Mouse (Mus musculus) hindbrain, embryonic 13.5 days (tissue): ENCODE results near the gene Haus7. TPM values are rescaled to one million over a fixed set of nuclear protein-coding genes. Genes with fewer than 3 reads are reported as not detected.

Experiments
- ATAC-seq: fragments of 200-750 bp; cut with Nextera tagmentation; 2 replicates; pipeline ENCODE4 v1.8.0; 2017; ENCODE audit warnings: moderate TSS enrichment; ENCODE audit not compliant: low FRiP score
- H3K27ac ChIP-seq: fragments of 300-500 bp; sonication (generic); 2 replicates; pipeline ENCODE4 v1.5.1; 2015; ENCODE audit warnings: inconsistent platforms, mild to moderate bottlenecking, moderate library complexity
- H3K27me3 ChIP-seq: fragments of 300-500 bp; sonication (generic); 2 replicates; pipeline ENCODE4 v1.6.1; 2015; ENCODE audit warnings: mild to moderate bottlenecking, inconsistent platforms
- H3K36me3 ChIP-seq: fragments of 300-500 bp; sonication (generic); 2 replicates; pipeline ENCODE4 v1.6.1; 2015; ENCODE audit warnings: mild to moderate bottlenecking, inconsistent platforms
- H3K4me1 ChIP-seq: fragments of 300-500 bp; sonication (generic); replicated peaks from 2 replicates; pipeline ENCODE4 v1.6.1; 2015; ENCODE audit warnings: inconsistent platforms
- H3K4me2 ChIP-seq: fragments of 300-500 bp; sonication (generic); 2 replicates; pipeline ENCODE4 v1.6.1; 2015; ENCODE audit warnings: inconsistent platforms, mild to moderate bottlenecking, moderate library complexity
- H3K4me3 ChIP-seq: fragments of 300-500 bp; sonication (generic); 2 replicates; pipeline ENCODE4 v1.5.1; 2015; ENCODE audit warnings: mild to moderate bottlenecking, inconsistent platforms
- H3K9ac ChIP-seq: fragments of 300-500 bp; sonication (generic); 2 replicates; pipeline ENCODE4 v1.6.1; 2015; ENCODE audit warnings: mild to moderate bottlenecking, inconsistent platforms
- H3K9me3 ChIP-seq: fragments of 300-500 bp; sonication (generic); 2 replicates; pipeline ENCODE4 v1.6.1; 2016; ENCODE audit warnings: inconsistent platforms
- WGBS: fragments of 180-500 bp; shearing (Covaris S2); methylation state at CpG from one replicate; pipeline ENCODE4 v1.1.7; 2015; 5-methylcytosine and 5-hydroxymethylcytosine counted together
- polyA plus RNA-seq: library from polyadenylated mRNA; unstranded; fragments of >200 nt; fragmentation: Nextera tagmentation; extraction: Ambion mirVana; gene quantifications from 2 replicates; pipeline ENCODE4 v1.2.1, GENCODE M21; 2015

The Haus7 gene
- polyA plus RNA-seq, 1 experiment from 2014 or later = 73.0 TPM

- 0 out of 2 replicates have a peak, but pooled peaks cover 3% of the 10 kb centered on the region for H3K27me3 ChIP-seq
- H3K4me3 ChIP-seq = no peak overlapping the region
- no peaks in the 10 kb centered on the region for H3K36me3 ChIP-seq
- no peak overlapping the region for H3K27ac ChIP-seq
- no peaks in the 10 kb centered on the region for H3K4me1 ChIP-seq
- WGBS = 76% methylated on average over 2 of the region's 2 CpGs
- no peaks in the 10 kb centered on the region for H3K9me3 ChIP-seq
- ATAC-seq = no peak
- no peak overlapping the region for H3K9ac ChIP-seq
- no peak overlapping the region for H3K4me2 ChIP-seq
Observed at GRCm38 (mm10) chrX:73480334-73480733, 21.5 kb upstream of the Haus7 start.

DNA sequence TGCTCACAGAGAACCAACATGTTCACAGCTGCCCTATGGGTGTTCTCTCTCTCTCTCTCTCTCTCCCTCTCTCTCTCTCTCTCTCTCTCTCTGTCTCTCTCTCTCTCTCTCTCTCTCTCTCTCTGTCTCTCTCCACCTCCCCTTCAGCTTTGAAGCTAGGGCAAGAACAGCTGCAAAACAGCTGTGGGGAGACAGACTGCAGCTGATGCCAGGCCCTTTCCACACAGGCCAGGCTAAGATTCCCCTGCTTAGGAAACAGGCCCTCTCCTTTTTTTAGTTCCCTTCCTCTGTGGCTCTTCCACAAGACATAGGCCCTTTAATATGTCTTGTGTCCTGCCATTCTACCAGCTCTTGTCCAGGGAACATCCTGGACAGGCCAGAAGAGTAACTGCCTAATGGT is 20.8 kb upstream of the Haus7 start:
- Histone ChIP-seq H3K4me3 (no peak overlapping the region), H3K4me1 (0 out of 2 replicates have a peak, but pooled peaks cover 1% of the 10 kb centered on the region), H3K36me3 (no peaks in the 10 kb centered on the region), H3K9me3 (no peaks in the 10 kb centered on the region), H3K27ac (no peak overlapping the region), H3K27me3 (0 out of 2 replicates have a peak, but pooled peaks cover 3% of the 10 kb centered on the region), H3K4me2 (no peak overlapping the region), H3K9ac (no peak overlapping the region)
- no peak for ATAC-seq

GRCm38 (mm10) chrX:73477500-73477899 is 18.7 kb upstream of the Haus7 start:
- Histone ChIP-seq H3K27me3 (no peaks in the 10 kb centered on the region), H3K4me2 (no peak overlapping the region), H3K27ac (no peak overlapping the region), H3K36me3 (no peaks in the 10 kb centered on the region), H3K4me1 (0 out of 2 replicates have a peak, but pooled peaks cover 3% of the 10 kb centered on the region), H3K9ac (no peak overlapping the region), H3K4me3 (no peak overlapping the region), H3K9me3 (no peaks in the 10 kb centered on the region)
- WGBS = 92% methylated on average over 2 of the region's 2 CpGs
- ATAC-seq = no peak

- Histone ChIP-seq H3K9me3 (no peaks in the 10 kb centered on the region), H3K36me3 (no peaks in the 10 kb centered on the region), H3K4me2 (no peak overlapping the region), H3K4me1 (0 out of 2 replicates have a peak, but pooled peaks cover 3% of the 10 kb centered on the region), H3K27ac (no peak overlapping the region), H3K9ac (no peak overlapping the region), H3K4me3 (no peak overlapping the region), H3K27me3 (no peaks in the 10 kb centered on the region)
- WGBS = 85% methylated on average over 2 of the region's 2 CpGs
- ATAC-seq = no peak
Observed at GRCm38 (mm10) chrX:73476621-73477020, 17.8 kb upstream of the Haus7 start.

GRCm38 (mm10) chrX:73475658-73476256 is 16.9 kb upstream of the Haus7 start:
- no peak overlapping the region for H3K27ac ChIP-seq
- 94% methylated on average over 1 of the region's 1 CpGs for WGBS
- no peak overlapping the region for H3K4me2 ChIP-seq
- H3K36me3 ChIP-seq = no peaks in the 10 kb centered on the region
- no peak overlapping the region for H3K9ac ChIP-seq
- no peaks in the 10 kb centered on the region for H3K27me3 ChIP-seq
- 0 out of 2 replicates have a peak, but pooled peaks cover 3% of the 10 kb centered on the region for H3K4me1 ChIP-seq
- no peaks in the 10 kb centered on the region for H3K9me3 ChIP-seq
- ATAC-seq = no peak
- no peak overlapping the region for H3K4me3 ChIP-seq

DNA sequence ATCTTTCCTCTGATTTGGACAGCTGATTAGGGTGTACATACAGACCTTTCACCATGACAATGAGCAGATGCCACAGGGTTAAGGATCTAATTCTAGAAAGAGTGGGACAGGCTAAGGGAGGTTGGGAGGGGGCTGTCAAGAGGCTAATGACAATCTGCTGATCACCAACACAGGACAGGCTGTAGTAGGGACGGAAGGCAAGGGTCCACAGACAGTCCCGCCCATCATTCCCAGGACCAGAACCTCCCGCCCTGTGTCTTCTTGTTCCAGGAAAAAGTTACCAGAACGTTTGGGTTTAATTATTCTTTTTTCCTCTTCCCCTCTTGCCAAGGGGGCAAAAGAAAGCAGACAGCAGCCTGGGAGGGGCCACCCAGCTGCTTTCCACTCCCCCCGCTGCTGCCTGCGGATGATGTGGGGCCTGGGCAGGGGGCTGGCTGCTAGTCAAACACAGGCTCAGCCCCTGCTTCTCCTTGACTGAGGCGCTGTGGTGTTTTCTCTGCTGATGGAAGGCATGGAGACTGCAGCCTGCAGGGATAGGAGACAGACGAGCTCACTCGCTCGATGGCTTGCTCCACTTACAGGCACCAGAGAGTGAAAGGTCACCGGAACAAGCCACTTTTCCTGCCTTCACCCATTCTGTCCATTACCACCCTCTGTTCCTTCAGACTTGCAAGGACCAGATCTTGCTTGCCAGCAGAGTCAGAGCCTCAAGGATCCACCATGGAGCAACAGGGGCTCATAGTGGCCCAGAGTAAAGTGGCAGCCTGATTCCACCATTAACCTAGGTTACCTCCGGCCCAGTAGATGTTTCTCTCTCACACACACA is 15.7 kb upstream of the Haus7 start:
- ATAC-seq = no peak
- H3K4me1 ChIP-seq = 0 out of 2 replicates have a peak, but pooled peaks cover 3% of the 10 kb centered on the region
- H3K4me2 ChIP-seq = no peak overlapping the region
- no peak overlapping the region for H3K27ac ChIP-seq
- H3K27me3 ChIP-seq = no peaks in the 10 kb centered on the region
- H3K9me3 ChIP-seq = no peaks in the 10 kb centered on the region
- 63% methylated on average over 12 of the region's 12 CpGs for WGBS
- H3K36me3 ChIP-seq = no peaks in the 10 kb centered on the region
- no peak overlapping the region for H3K4me3 ChIP-seq
- no peak overlapping the region for H3K9ac ChIP-seq

GRCm38 (mm10) chrX:73471764-73472163 is 12.9 kb upstream of the Haus7 start:
- H3K27ac ChIP-seq = no peak overlapping the region
- H3K4me2 ChIP-seq = no peak overlapping the region
- H3K9me3 ChIP-seq = no peaks in the 10 kb centered on the region
- no peak overlapping the region for H3K4me3 ChIP-seq
- H3K27me3 ChIP-seq = no peaks in the 10 kb centered on the region
- no peak for ATAC-seq
- 0 out of 2 replicates have a peak, but pooled peaks cover 3% of the 10 kb centered on the region for H3K4me1 ChIP-seq
- no peak overlapping the region for H3K9ac ChIP-seq
- 87% methylated on average over 3 of the region's 3 CpGs for WGBS
- no peaks in the 10 kb centered on the region for H3K36me3 ChIP-seq

DNA sequence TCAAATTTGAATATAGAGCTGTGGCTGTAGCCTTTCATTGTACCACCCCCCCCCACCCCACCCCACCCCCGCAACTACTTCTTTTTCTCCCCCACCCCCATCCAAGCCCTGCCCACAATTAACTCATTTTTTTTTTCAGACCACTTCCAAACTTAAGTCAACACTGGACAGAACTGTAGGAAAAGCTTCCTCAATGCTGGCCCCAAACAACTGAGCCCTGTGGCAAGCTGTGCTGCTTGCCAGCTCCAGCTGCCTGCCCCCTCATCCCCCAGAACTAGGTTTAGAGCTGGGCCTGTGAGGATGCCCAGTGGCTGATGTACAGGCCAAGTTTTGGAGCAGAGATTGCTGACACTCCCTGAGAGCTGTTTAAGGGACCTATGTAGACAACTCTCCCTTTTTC is 9.9 kb upstream of the Haus7 start:
- no peaks in the 10 kb centered on the region for H3K36me3 ChIP-seq
- no peak for ATAC-seq
- no peaks in the 10 kb centered on the region for H3K4me1 ChIP-seq
- no peaks in the 10 kb centered on the region for H3K27me3 ChIP-seq
- no peak overlapping the region for H3K27ac ChIP-seq
- no peak overlapping the region for H3K9ac ChIP-seq
- WGBS = 45% methylated on average over 1 of the region's 1 CpGs
- H3K4me2 ChIP-seq = no peak overlapping the region
- H3K9me3 ChIP-seq = no peaks in the 10 kb centered on the region
- H3K4me3 ChIP-seq = no peak overlapping the region

DNA sequence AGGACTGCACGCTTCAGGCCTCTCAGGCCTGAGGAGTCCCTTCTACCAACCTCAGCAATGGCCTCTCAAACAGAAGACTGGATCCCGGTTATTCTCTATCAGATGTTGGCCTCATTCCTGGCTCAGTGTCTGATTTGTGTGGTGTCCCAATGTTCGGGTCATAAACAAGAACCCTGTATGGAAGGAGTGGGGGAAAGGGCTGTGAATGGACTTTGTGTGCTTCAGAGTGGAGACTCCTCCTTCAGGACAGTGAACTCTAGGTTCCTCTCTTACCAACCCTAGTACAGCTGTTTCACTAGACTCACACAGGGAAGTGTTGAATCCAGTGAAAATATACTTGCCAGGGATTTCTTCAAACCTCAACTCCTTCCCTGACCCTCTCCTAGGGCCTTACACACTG is 9.5 kb upstream of the Haus7 start:
- WGBS = 84% methylated on average over 3 of the region's 3 CpGs
- H3K9me3 ChIP-seq = no peaks in the 10 kb centered on the region
- no peak overlapping the region for H3K4me3 ChIP-seq
- no peaks in the 10 kb centered on the region for H3K27me3 ChIP-seq
- no peak for ATAC-seq
- H3K27ac ChIP-seq = no peak overlapping the region
- no peaks in the 10 kb centered on the region for H3K36me3 ChIP-seq
- no peak overlapping the region for H3K4me2 ChIP-seq
- H3K9ac ChIP-seq = no peak overlapping the region
- H3K4me1 ChIP-seq = no peaks in the 10 kb centered on the region

DNA sequence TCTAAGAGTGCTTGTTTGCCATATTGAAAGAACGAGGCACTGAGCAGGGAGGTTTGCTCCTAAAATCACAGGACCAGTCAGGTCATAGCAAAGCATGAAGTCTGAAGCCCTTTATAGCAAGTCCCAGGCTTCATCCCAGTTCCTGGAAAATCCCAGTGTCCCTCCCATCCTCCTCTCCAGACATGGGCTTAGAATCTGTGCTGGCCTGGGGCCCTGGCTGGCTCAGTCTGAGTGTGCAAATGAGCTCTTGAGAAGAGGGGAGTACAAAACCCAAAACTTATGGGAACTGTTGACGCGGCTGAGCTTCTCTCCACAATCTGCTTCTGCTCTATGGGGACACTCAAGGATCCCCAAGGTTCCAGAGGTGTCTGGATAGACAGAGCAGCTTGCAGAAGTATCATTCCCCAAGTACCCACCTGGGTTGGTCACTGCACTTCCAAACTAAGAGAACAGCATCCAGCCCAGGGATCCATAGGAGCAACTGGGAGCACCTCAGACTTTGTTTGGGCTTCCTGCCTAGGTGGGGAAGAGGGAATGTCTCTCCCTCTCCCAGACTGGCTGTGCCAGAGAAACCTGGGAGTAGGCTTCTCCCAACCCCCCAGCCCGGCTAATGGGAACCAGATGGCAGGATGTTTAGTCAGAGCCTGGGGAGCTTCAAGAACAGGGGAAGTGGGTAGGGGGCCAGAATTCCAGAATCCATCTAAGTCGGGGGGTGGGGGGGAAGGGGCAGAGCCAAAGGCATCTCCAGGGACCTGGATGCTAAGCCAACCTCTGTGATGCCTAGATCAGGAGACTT is 8.8 kb upstream of the Haus7 start:
- H3K36me3 ChIP-seq = no peaks in the 10 kb centered on the region
- no peaks in the 10 kb centered on the region for H3K27me3 ChIP-seq
- H3K4me2 ChIP-seq = no peak overlapping the region
- H3K27ac ChIP-seq = no peak overlapping the region
- ATAC-seq = no peak
- H3K4me1 ChIP-seq = no peaks in the 10 kb centered on the region
- WGBS = 72% methylated on average over 5 of the region's 5 CpGs
- no peaks in the 10 kb centered on the region for H3K9me3 ChIP-seq
- no peak overlapping the region for H3K9ac ChIP-seq
- H3K4me3 ChIP-seq = no peak overlapping the region

DNA sequence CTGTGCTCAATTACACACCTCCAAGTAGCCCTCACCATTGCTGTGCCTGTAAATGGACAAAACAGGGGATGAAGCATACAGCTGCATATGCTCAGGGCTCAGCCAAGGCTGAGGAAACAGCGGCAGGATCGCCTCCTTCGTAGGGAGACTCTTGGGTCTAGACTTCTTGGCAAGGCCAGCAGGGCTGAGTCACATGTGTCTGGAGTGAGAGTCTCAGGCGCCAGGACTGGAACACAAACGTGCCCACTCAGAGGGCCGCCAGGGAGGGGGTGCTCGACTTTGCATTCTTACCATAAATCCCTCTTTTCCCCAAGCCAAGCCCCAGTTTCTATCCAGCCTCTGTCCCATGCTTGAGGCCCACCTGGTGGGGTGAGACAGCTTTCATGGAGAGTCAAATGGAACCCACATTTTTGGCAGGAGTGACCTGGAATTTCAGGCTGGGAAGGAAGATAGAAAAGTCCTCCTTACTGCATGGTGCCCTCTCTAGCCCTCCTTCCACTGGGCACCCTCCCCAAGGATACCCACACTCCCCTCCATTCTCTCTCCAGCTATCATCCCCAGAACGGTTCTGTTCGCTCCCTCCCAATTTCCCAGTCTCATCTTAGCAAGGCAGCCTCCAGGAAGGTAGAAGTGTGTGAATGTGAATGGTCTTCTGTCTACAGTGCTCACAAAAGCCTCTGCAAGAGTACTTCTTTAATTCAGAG is 6.8 kb upstream of the Haus7 start:
- ATAC-seq = no peak
- Histone ChIP-seq H3K4me1 (no peaks in the 10 kb centered on the region), H3K27ac (no peak overlapping the region), H3K9ac (no peak overlapping the region), H3K36me3 (no peaks in the 10 kb centered on the region), H3K27me3 (no peaks in the 10 kb centered on the region), H3K9me3 (no peaks in the 10 kb centered on the region), H3K4me3 (no peak overlapping the region), H3K4me2 (no peak overlapping the region)
- WGBS = 77% methylated on average over 9 of the region's 9 CpGs

DNA sequence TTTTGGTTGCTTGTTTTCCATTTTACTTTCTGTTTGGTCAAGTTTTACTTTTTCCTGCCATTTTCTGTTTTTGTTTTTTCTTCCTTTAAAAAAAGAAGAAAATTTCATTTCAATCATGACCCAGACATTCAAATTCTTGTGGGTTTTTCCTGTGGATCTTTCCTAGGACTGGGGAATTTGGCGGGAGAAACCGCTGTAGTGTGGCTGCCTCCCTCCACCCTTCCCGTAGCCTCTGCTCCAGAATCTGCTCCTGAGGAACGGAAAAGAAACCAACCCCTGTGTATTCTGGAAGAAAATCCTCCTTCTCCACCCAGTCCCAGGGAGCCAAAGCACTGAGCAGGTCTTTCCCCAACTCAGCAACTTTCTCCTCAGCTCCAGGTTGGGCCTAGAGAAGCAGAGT is 1.9 kb upstream of the Haus7 start:
- Histone ChIP-seq H3K36me3 (no peaks in the 10 kb centered on the region), H3K4me2 (no peak overlapping the region), H3K9me3 (no peaks in the 10 kb centered on the region), H3K4me1 (peaks cover 15% of the 10 kb centered on the region), H3K9ac (no peak overlapping the region), H3K4me3 (no peak overlapping the region), H3K27ac (no peak overlapping the region), H3K27me3 (no peaks in the 10 kb centered on the region)
- no peak for ATAC-seq
- WGBS = 87% methylated on average over 4 of the region's 4 CpGs
